Mouse (Mus musculus) heart, embryonic 11.5 days (tissue): ENCODE measurements around the gene Ccdc85c. TPM values are rescaled to one million over a fixed set of nuclear protein-coding genes. Genes with fewer than 3 reads are reported as not detected.

ENCODE experiments used
- ATAC-seq: fragments of 200-750 bp; cut with Nextera tagmentation; replicated peaks from 2 replicates; pipeline ENCODE4 v1.8.0; 2017; ENCODE audit warnings: moderate library complexity; ENCODE audit not compliant: insufficient number of reproducible peaks, low FRiP score, low TSS enrichment
- H3K27ac ChIP-seq: fragments of 300-500 bp; sonication (generic); 2 replicates; pipeline ENCODE4 v1.5.1; 2014; ENCODE audit warnings: mild to moderate bottlenecking, low read depth, low read length
- H3K27me3 ChIP-seq: fragments of 300-500 bp; sonication (generic); 2 replicates; pipeline ENCODE4 v1.6.1; 2014; ENCODE audit warnings: mild to moderate bottlenecking, low read length, mixed read lengths; ENCODE audit not compliant: control insufficient read depth, insufficient read depth
- H3K36me3 ChIP-seq: fragments of 300-500 bp; sonication (generic); 2 replicates; pipeline ENCODE4 v1.6.1; 2014; ENCODE audit warnings: mild to moderate bottlenecking, low read length, moderate library complexity, mixed read lengths; ENCODE audit not compliant: control insufficient read depth, insufficient read depth
- H3K4me1 ChIP-seq: fragments of 300-500 bp; sonication (generic); 2 replicates; pipeline ENCODE4 v1.6.1; 2014; ENCODE audit warnings: low read length; ENCODE audit not compliant: control insufficient read depth, insufficient read depth
- H3K4me2 ChIP-seq: fragments of 300-500 bp; sonication (generic); 2 replicates; pipeline ENCODE4 v1.6.1; 2014; ENCODE audit warnings: mild to moderate bottlenecking, moderate library complexity
- H3K4me3 ChIP-seq: fragments of 300-500 bp; sonication (generic); 2 replicates; pipeline ENCODE4 v1.5.1; 2014; ENCODE audit warnings: low read depth, low read length
- H3K9ac ChIP-seq: fragments of 300-500 bp; sonication (generic); 2 replicates; pipeline ENCODE4 v1.6.1; 2014; ENCODE audit warnings: mild to moderate bottlenecking, low read depth, low read length, moderate library complexity
- H3K9me3 ChIP-seq: fragments of 300-500 bp; sonication (generic); replicated peaks from 2 replicates; pipeline ENCODE4 v1.6.1; 2016; ENCODE audit warnings: low read length; ENCODE audit not compliant: control insufficient read depth
- WGBS: fragments of 180-500 bp; shearing (Covaris S2); extraction: QIAGEN DNeasy Blood & Tissue Kit; methylation state at CpG from one replicate; pipeline ENCODE4 v1.1.7; 2014; ENCODE audit not compliant: insufficient replicate concordance; 5-methylcytosine and 5-hydroxymethylcytosine counted together
- polyA plus RNA-seq: library from polyadenylated mRNA; unstranded; fragments of >200 nt; fragmentation: Nextera tagmentation; extraction: Ambion mirVana; gene quantifications from 2 replicates; pipeline ENCODE4 v1.2.1, GENCODE M21; 2014

The Ccdc85c gene
- polyA plus RNA-seq, 1 experiment from 2014 or later = 7.8 TPM

- H3K9me3 ChIP-seq = no peaks in the 10 kb centered on the region
- H3K27ac ChIP-seq = no peak overlapping the region
- no peak for ATAC-seq
- no peak overlapping the region for H3K9ac ChIP-seq
- H3K4me1 ChIP-seq = peaks cover 84% of the 10 kb centered on the region
- no peaks in the 10 kb centered on the region for H3K36me3 ChIP-seq
- WGBS = 50% methylated on average over 7 of the region's 7 CpGs
- no peak overlapping the region; the same call in 1 of the 2 replicates for H3K4me2 ChIP-seq
- no peak overlapping the region for H3K4me3 ChIP-seq
- no peaks in the 10 kb centered on the region for H3K27me3 ChIP-seq
Observed at GRCm38 (mm10) chr12:108267653-108268052, 7.6 kb downstream of the Ccdc85c start.

- Histone ChIP-seq H3K4me3 (no peak overlapping the region), H3K27ac (no peak overlapping the region), H3K36me3 (no peaks in the 10 kb centered on the region), H3K27me3 (no peaks in the 10 kb centered on the region), H3K4me2 (peak overlapping the region; percentile 33), H3K4me1 (peaks cover 77% of the 10 kb centered on the region), H3K9me3 (no peaks in the 10 kb centered on the region), H3K9ac (0 out of 2 replicates have a peak overlapping the region, but pooled peaks have one; percentile 2)
- 33% methylated on average over 27 of the region's 27 CpGs for WGBS
- no peak for ATAC-seq
Observed at GRCm38 (mm10) chr12:108265831-108266619, 9.2 kb downstream of the Ccdc85c start.

DNA sequence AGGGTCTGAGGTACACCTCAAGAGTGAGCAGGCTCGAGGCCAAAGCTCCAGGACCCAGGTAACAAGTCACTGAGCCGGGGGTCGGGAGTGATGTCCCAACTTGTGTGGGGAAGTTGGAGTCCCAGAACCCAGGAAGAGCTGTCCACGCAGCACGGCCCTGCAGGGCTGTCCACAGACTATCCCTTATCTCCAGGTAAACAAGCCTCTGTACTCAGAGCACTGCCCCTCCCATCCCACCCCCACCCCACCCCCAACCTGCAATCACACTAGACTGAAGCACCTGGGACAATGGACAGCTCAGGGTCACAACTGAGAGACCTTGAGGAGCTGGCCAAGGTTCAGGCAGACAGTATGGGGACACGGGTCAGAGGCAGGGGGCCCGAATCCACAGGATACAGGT lies 10.3 kb downstream of the Ccdc85c start:
- peaks cover 72% of the 10 kb centered on the region for H3K4me1 ChIP-seq
- ATAC-seq = no peak
- H3K9ac ChIP-seq = no peak overlapping the region
- H3K27me3 ChIP-seq = no peaks in the 10 kb centered on the region
- no peaks in the 10 kb centered on the region for H3K36me3 ChIP-seq
- H3K9me3 ChIP-seq = no peaks in the 10 kb centered on the region
- H3K4me2 ChIP-seq = no peak overlapping the region
- H3K4me3 ChIP-seq = no peak overlapping the region
- H3K27ac ChIP-seq = no peak overlapping the region
- 66% methylated on average over 7 of the region's 7 CpGs for WGBS

DNA sequence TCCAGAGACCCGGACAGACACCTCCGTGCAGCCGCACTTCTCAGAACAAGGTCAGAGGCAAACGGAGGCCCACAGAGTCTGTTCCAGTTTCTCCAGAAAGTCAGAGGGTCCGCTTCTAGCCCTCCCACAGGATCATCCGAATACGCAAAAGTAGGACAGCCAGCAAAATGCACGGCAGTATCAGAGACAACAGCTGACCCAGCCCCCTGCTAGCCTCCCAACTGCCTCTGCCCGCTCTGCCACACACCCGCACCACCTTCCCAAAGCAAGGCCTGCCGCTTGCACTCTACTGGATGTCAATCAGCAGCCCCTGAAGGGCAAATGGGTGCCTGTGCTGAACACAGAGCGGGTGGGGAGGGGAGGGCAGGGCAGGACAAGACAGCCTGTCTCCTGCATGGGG lies 14.3 kb downstream of the Ccdc85c start:
- Histone ChIP-seq H3K9me3 (no peaks in the 10 kb centered on the region), H3K9ac (no peak overlapping the region), H3K4me3 (no peak overlapping the region), H3K4me1 (peaks cover 68% of the 10 kb centered on the region), H3K36me3 (no peaks in the 10 kb centered on the region), H3K4me2 (no peak overlapping the region), H3K27me3 (no peaks in the 10 kb centered on the region), H3K27ac (no peak overlapping the region)
- 72% methylated on average over 12 of the region's 12 CpGs for WGBS
- ATAC-seq = no peak

DNA sequence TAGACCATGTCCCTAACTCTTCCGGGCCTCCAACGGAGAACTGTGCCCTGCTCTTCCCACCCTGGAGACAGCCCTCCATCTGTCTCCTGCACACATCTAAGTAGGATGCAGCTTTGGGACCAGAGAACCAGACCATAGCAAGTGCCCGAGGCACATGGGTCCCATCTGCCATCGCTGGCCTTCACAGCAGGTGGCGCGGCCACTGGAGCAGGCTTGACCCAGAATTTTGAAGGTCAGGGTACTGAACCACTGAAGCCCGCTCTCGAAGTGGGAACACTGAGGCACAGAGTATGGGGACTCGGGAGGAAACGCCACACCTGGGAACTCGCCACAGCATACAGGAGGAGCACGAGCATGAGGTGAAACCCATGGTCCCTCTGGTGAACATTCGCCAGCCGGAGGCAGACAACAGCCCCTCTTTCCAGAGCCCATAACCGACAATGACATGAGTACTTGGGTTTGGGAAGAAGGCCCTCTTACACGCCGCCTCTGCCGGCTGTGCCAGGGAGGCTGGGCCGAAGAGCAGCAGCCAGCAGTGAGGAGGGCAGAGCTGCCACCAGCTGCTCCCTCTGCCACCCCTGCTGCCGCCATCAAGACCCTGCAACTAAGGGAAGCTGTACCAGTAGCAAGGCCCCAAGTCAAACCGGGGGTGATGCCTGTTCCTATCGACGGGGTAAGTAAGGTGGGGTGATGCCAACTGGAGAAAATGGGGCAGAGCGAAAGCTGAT lies 15.7 kb downstream of the Ccdc85c start:
- no peak overlapping the region for H3K27ac ChIP-seq
- WGBS = 86% methylated on average over 24 of the region's 24 CpGs
- H3K9me3 ChIP-seq = no peaks in the 10 kb centered on the region
- peaks cover 66% of the 10 kb centered on the region for H3K4me1 ChIP-seq
- H3K27me3 ChIP-seq = no peaks in the 10 kb centered on the region
- H3K9ac ChIP-seq = peak overlapping the region; percentile 28; the same call in 1 of the 2 replicates
- no peak overlapping the region for H3K4me3 ChIP-seq
- H3K4me2 ChIP-seq = no peak overlapping the region
- no peaks in the 10 kb centered on the region for H3K36me3 ChIP-seq
- no peak for ATAC-seq

DNA sequence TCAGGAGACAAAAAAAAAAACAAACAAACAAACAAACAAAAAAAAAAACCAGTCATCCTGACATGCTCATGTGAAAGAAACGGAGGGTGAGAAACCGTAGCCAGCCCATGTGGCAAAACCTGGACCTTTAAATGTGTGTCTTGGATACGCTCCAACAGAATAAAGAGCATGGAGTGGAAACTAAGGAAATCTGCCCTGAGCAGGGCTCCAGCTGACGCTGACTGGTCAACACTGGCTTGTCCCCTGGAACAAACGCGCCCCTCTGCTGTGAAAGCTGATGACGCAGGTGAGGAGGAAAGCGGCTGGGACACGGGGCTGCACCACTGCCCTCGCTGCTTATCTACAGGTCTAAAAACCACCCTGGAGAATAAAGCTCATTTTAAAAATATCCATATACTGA lies 18.5 kb downstream of the Ccdc85c start:
- Histone ChIP-seq H3K27me3 (no peaks in the 10 kb centered on the region), H3K9me3 (no peaks in the 10 kb centered on the region), H3K9ac (no peak overlapping the region), H3K4me1 (peaks cover 69% of the 10 kb centered on the region), H3K4me2 (no peak overlapping the region), H3K36me3 (no peaks in the 10 kb centered on the region), H3K27ac (peak overlapping the region; percentile 55; the same call in 1 of the 2 replicates), H3K4me3 (no peak overlapping the region)
- ATAC-seq = no peak; the same call in 1 of the 2 replicates
- 31% methylated on average over 10 of the region's 10 CpGs for WGBS

GRCm38 (mm10) chr12:108255960-108256359 lies 19.3 kb downstream of the Ccdc85c start:
- 0 out of 2 replicates have a peak overlapping the region, but pooled peaks have one; percentile 3 for H3K4me2 ChIP-seq
- H3K9ac ChIP-seq = 0 out of 2 replicates have a peak overlapping the region, but pooled peaks have one; percentile 22
- no peak overlapping the region for H3K4me3 ChIP-seq
- peaks cover 72% of the 10 kb centered on the region for H3K4me1 ChIP-seq
- ATAC-seq = no peak
- peak overlapping the region; percentile 55 for H3K27ac ChIP-seq
- no peaks in the 10 kb centered on the region for H3K36me3 ChIP-seq
- H3K9me3 ChIP-seq = no peaks in the 10 kb centered on the region
- 13% methylated on average over 5 of the region's 5 CpGs for whole genome bisulfite sequencing
- no peaks in the 10 kb centered on the region for H3K27me3 ChIP-seq

DNA sequence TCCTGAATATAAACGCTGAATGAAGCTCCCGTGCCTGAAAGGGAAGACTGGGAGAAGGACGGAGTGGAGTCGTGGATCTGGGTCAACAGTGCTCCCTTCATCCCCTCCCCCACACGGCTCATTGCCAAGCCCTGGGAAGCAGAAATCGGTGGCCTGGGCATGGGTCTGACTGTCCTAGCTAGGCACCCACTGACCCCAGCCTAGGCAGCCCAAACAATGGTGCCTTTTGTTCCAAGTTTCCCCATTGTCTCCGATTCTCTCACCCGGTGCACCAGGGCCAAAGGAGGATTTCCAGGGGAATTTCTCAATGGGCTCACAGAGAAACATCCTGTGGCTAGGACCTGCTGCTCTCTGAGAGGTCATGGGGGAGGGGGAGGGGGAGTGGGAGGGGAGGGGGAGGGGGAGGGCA lies 19.7 kb downstream of the Ccdc85c start:
- no peak overlapping the region for H3K9ac ChIP-seq
- peak overlapping the region; percentile 1; the same call in 1 of the 2 replicates for H3K4me2 ChIP-seq
- H3K27me3 ChIP-seq = no peaks in the 10 kb centered on the region
- H3K4me1 ChIP-seq = peaks cover 69% of the 10 kb centered on the region
- H3K27ac ChIP-seq = peak overlapping the region; percentile 60; the same call in 1 of the 2 replicates
- H3K4me3 ChIP-seq = no peak overlapping the region
- ATAC-seq = no peak
- no peaks in the 10 kb centered on the region for H3K36me3 ChIP-seq
- H3K9me3 ChIP-seq = no peaks in the 10 kb centered on the region
- 10% methylated on average over 8 of the region's 8 CpGs for WGBS
